Mouse (Mus musculus) neural tube, embryonic 10.5 days (tissue): Measurements from ENCODE around the gene Tmed8.
"Not testable (repeated sequence)": the region's sequence is repeated elsewhere in the genome, so short reads cannot be mapped to it uniquely, and the experiment has no call there.

Experiments
- DNase-seq: peaks from one replicate; pipeline ENCODE4 v3.0.0-alpha.2; 2017; ENCODE audit warnings: low spot score; ENCODE audit errors: extremely low spot score

Tmed8 gene

DNA sequence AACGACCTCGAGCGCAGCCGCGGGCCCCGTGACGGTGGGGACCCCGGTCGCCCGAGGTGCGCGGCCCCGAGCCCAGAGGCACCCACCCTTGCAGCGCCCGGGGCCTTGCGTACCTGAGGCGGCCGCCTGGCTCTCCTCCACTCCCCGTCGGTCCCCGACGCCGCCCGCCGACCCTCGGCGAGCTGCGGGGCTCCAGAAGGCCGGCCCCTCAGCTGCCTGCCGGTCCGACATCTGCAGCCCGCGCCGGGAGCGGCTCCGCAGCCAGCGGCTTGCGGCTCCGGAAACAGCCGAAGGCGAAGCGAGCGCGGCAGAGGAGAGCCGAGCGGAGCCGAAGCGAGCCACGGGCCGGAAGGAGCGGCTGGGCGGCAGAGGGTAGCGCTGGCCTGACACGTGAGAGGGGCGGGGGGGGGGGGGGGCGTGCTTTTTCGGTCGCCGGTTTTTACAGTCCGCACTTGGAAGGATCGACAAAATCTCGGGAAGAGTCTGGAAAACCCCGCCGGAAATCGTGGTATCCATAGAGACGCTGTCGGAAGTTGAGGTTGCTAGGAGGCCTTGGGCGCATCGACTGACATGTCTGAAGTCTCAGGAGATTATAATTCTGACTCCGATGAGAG lies at the start of gene Tmed8:
Gene Tmed8, minus strand, starts transcription at position 482 of the 614 bp plus-strand sequence.
- DNase-seq: peak; percentile 82

DNA sequence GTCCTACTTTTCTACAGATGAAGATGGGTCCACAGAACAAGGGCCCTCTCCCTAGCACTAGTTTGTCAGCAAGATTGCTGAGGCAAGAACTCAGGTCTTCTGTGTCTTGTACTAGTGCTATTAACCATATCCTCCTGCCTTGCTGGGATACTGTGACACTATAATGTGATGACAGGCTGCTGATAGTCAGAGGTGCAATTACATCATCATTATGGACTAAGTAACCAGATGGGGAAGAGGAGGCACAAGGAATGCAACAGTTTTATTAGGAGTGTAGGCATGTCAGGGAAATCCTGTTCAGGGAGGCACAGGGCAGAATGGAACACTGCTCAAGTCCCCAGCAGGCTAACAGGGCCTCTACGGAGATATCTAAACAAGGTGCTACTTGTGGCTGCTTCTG lies 38.4 kb upstream of the Tmed8 start, which contains the start of gene Noxred1:
Gene Noxred1, minus strand, starts transcription at position 101 of the 400 bp plus-strand sequence.
- no peak for DNase-seq

DNA sequence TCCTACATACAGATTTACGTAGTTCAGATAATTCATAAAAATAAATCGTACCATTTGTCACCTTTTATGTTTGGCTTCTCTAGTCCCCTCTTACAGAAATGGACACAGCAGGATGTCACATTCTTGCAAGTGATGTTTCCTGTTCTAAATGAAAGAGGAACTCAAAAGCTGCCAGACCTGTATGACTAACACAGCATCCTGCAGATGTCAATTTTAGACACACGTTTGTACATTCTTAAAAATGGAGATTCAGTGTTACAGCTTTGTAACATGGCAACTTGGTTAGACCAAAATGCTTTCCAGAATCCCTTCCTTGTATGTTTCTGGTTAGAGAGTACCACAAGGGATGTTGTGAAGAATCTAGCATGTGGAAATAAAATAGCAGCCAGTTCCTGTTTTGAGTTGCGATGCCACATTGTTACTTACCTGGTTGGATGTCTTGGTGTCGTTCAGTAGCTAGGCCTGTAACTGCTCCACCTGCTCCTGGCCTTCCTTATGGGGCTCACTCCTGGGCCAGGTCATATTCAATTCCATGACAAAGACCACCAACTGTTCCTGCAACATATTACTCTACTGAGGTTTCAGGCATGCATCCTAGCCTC lies 36.7 kb upstream of the Tmed8 start:
- DNase-seq: no peak

DNA sequence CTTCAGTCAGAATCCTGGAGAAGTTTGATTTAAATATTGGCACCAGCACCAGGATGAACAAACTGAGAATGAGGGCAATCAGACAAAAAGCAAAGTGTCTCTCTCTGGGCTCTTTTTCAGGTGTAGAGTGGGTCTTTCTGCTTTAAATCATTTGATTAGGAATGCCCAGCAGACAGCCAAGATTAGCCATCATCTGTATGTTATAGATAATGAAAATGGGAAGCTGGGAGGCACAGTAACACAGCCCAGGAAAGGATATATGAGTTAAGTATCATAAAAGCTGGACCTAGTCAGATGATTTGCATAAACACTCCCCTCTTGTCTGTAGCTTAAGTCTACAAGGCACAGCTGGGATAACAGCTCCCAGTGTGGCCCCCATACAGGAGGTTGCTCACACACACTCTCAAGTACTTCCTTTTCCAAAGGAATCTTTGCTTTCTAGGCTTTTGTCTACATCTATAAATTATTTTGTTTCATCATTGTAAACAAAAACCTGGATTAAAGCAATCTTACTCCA lies 30.2 kb upstream of the Tmed8 start:
- no peak for DNase-seq

DNA sequence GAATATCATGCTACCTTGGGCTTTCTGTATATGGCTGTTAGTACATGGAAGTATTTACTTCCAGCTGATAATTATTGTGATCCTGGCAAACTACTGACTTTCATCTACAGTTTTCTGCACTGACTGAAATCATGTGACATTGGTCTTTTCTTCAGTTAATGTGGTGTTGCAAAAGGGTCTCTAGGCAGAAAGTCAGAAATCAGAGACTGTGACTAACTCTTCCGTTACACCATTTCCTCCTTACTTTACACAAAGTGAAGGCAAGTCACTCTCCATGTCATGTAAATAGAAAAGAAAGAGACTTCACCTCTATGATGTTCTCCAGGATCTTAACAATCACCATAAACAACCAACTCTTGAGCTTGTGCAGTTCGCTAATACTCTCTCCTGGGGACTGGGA lies 29.4 kb upstream of the Tmed8 start:
- no peak for DNase-seq

DNA sequence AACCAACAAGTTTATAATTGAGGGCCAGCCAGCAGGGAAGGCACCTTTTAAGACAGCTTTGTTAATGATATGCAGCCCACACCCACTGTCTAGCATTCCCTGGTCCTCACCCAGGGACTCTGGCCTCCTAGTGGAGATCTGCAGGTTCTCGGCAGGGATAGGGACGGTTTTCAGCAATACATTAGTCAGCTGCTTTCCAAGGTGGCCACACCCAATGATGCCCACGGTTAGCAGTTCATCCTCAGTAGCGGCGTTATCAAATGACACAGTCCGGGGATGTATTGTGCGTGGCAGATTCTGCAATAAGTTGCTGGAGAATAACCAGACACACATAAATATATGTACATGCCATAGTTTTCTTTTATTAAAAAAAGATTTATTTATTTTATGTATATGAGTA lies 26.5 kb upstream of the Tmed8 start:
- no peak for DNase-seq

DNA sequence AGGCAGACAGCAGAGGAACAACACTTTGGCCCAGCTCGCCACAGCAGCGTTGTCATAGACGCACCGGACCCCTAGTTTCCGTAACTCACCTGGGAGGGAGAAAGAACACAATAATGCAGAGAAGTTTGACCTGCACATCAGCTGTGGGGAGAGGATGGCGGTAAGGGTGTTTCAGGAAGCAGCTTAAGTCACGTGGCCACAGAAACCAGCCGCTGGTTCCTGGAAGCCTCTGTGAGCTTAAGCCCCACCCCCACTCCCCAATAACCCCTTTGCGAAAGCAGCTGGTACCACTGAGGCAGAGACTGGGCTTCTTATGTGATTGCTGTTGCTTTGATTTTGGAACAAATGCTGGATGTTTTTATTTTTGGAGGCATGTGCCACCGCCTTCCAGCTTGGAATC lies 24.7 kb upstream of the Tmed8 start:
- DNase-seq: no peak

DNA sequence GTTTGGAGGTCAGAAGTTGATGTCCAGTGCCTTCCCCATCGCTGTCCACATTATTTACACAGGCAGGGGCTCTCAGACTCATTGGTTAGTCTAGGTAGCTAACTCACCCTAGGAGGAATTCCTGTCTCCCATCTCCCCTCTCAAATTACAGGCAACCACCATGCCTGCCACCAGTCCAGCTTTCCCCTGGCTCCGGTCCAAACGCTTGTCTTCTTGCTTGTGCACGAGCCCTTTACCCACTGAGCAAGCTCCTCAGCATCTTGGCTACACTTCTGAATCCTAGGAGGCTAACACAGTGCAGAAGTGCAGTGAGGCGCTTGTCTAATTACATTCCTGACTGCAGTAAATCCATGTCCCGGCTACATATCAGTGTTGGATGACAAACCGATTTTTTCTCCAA lies 19.1 kb upstream of the Tmed8 start:
- peak; percentile 15 for DNase-seq

DNA sequence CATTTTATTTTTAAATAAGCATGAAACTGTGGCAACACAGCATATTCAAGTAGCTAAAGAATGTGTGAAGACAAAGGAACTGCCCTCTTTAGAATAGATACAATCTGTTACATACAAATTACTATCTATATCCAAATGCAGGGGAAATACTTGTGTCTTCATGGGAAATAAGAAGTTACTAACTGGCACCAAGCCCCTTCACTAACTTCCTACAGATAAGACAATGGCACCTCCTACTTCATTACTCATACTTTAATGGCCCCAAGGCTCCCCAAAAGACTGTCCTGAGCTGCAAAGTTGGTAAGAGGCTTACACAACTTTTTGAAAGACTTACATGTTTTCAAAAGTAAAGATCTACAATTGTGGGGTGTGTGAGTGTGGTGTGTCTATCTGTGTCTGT lies 17.3 kb upstream of the Tmed8 start:
- no peak for DNase-seq

DNA sequence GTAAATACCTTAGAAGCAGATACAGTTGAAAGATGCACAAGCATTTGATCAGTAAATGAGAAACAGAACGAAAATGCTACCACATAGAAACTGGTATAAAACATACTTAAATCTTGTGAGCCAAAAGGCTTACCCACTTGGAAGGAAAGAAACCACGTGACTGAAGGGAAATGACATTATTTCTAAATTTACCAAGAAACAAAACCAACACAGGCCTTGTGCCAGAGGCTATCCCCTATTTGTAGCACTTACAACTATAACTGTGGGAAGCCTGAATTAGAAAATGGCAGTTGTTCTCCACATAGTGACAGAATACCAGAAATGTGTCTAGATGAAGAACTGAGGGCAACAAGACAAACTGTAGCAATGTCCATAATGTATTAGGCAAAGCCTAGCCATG lies 15.8 kb upstream of the Tmed8 start:
- DNase-seq: no peak

DNA sequence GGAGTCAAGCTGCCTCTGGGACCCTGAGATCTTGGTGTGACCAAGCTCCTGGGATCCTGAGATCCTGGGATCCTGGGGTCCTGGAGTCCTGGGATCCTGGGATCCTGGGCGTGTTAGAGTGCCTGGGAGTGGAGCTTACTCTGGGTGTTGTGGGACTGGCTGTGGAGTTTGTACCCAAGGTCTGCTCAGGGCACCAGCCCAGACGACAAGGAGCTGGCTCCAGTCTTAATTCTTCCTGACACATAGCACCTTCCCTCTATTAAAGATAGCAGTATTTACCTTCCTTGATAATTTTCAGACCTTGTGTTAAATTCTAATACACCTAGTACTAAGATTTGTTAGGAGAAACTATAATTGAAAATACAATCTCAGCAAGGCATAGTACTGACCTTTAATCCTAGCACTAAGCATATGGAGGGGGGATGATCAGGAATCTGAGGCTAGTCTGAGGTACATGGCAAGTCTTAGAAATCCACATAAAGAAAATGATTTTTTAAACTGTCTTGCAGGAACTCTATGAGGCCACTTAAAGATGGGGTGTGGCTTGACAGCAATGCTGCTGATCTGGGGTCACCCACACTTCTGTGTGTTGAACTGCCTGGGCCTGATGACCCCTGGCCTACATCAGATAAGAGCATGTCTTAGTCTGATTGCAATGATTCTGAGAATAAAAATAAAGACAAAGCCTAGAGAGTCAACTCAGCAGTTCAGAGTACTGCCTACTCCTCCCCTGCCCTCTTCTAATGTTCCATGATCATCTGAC lies 12.8 kb upstream of the Tmed8 start:
- no peak for DNase-seq

DNA sequence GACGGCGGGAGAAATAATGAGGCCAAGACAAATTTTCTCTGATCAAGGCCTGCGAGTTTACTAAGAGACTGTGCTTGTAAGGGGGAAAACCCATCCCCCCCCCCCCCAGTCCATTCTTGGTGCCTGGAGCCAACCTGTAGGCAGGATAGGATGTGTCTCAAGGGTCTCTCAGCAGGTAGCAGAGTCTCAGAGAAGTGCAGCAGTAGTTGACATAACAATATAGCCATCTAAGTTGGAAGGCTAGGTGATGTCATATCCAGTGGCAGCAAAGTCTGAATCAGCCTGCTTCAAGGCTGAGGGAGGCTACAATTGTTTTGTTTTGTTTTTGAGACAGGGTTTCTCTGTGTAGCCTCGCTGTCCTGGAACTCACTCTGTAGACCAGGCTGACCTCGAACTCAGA lies 5.5 kb upstream of the Tmed8 start:
- not testable (repeated sequence) for DNase-seq

DNA sequence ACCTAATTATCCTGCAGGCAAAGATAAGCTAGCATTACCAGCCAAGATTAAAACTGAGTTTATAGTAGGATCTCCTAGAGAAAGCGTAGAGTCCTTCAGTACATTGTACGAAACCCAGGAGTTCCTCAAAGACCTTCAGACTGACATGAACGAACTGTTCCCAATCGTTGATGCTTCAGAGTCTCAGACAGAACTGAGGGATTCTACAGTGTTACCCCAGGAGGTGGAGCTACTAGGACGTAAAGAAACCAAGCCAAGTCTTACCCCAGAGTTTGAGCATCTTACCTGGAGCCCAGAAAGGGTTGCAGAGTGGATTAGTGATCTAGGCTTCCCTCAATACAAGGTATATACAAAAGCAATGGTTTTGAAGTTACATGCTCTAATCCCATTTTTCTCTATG lies 1.4 kb upstream of the Tmed8 start:
- DNase-seq: no peak

DNA sequence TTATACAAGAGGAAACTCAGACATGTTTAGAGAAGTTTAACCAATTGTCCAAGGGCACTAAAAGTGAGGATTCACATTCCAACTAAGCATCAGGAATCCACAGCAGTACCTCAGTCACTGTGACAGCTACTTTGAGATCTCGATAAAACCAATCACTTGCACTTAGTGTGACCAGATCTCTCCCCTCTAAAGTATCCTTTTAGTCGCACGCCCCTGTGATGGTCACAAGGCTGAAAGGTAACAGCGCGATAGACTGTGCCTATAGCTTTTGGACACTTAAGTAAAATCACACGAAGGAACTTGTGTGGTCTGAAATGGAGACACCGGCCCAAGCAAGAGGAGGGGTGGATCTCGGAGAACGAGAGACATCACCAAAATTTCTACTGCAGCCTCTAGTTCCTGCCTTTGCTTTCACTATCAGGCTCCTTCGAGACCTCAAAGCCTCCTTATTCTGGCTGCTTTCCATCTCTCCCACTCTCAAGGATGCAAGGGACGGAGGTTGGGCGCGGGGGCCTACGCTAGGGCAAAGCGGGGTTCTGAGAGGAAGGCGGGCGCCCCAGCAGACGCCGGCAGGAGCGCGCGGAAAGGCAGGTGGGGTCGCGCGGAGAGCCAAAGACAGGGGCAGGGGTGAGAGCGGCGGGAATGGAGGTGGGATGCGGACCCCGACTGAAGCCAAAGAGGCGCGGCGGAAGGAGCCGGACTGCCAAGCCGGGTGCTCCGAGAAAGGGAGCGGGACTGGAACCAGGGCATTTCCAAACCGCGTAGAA lies 865 bp downstream of the Tmed8 start, which contains the start of gene Samd15:
Gene Samd15, plus strand, starts transcription at position 518 of the 767 bp plus-strand sequence.
- peak; percentile 66 for DNase-seq

DNA sequence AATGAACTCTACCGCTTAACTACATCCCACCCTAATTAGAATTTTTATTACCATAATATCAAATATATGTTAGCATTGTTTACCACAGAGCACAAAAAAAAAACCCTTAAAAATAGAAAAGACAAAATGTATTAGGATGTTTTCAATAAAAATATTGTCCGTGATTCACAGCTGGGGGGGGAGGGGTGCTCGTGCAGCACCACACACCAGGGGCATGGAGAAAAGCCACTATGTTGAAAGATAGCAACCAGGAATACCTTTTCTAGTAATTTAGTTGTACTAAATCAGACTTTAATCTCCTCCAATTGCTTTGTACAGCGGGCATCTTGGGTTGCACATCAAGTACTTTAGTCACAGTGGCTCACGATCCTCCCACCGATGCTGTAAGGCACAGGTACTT lies 1.5 kb downstream of the Tmed8 start:
- DNase-seq: no peak

DNA sequence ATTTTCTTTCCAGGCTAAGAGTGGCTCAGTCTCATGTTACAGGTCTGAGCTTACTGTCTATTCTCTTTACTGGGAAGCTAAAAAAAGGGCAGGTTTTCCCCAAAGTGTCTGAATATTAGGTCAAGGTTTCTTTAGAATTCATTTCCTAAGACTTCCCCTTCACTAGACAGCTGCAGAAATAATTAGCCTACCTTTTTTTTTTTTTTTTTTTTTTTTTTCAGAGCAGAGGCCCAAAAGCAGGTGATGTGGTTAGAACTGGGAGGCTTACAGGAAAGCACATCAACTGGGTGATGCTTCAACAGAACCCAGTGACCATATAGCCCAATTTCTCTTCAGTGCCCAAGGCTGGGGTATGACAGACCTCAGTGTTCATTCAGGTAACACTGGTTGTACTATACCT lies 3.9 kb downstream of the Tmed8 start:
- DNase-seq: no peak

DNA sequence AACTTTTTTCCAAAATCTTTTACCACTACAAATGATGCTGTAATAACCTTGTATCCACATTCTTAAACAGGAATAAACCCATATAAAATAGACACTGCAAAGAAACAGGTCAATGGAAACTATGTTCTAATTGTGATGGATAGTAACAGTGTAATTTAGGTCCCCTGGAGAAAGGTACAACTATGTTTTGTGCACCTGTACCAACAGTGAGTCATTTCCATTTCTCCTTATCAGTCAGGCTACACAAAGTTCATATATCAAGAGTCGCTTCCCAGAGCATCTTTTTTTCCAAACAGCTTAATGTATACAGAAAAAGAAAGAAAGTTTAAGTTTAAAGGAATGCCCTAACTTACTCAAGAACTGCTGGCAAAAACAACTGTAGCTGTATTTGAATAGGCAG lies 5.2 kb downstream of the Tmed8 start:
- DNase-seq: no peak

DNA sequence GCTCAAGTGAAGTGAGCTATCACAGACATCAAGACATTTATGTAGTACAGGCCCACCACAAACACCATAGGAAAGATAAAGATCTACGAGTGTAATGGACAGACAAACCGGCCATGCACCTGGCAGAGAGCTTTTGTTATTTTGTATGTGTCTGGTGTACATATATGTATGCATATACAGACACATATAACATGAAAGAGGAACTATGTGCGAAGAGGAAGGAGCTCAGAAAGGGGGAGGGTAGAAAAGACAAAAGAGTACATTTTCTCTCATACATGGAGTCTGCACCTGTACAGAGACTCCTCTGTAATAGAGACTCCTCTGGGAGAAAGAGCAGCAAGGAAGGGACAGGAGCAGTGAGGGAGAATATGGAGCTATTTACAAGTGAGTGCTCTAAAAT lies 7.2 kb downstream of the Tmed8 start:
- no peak for DNase-seq

DNA sequence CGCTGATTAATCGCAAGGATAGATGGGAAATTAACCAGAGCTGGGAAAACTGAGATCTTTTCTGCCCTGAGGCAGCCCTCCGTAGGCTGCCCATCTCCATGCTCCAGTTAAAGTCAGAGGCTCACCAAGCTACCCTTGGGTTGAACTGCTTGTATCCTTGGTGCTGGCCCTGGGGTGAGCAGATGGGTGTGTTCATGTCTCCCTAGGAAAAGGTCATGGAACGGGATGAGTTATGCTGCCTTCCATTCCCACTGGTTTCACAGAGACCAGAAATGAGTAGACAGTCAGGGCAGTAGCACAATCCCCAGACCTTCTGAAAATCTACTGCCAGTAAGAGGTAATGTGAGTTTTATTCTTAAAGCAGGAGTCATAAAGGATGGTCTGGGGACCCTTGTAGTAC lies 22.6 kb downstream of the Tmed8 start:
- DNase-seq: no peak

DNA sequence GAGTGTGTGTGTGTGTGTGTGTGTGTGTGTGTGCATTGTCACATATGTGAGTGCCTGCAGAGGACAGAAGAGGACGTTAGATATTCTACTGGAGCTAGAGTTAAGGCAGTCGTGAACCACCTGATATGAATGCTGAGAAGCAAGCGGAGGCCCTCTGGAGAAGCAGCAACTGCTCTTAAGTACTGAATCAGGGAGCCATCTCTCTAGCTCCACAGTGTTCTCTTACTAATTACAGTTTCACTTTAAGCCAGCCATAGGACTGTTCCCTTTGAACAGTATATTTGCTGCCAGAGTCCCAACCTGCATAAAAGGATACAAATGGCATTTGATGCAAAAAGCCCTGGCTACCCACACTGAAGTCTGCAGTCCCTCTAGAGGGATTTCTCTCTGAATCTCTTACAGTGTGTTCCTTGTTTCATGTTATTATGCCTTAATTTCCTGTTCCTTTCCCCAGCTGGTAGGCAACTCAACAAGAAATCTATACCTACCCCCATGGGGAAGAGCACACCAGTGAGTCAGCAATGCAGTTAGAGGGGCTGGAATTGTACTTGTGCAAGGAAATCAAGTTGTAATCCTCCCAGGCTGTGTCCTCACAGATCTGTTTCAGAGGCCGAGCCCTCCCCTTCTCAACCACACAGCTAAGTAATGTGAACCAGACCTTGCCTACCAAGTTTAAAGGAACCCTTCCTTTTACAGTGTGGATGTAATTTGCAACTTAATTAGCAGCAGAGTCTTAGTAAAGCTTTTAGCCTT lies 24.9 kb downstream of the Tmed8 start:
- no peak for DNase-seq

DNA sequence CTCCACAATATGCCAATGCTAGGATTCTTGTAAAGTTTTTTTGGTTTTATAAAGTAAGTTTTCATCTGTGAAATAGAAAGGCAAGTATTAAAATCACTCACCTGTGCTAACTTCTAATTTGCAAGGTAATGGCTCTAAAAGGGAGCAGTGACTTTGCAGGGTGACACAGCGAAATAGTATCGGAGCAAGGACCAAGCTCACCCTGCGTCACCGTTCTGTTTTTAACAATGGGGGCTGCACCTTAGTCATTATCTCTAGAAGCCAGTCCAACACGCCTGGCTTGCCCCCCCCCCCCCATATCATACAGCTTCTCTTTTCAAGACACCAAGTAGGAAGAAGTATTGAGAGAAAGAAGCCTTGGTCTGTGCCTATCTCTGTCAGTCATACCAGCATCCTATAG lies 39.4 kb downstream of the Tmed8 start:
- no peak for DNase-seq
